Mouse (Mus musculus) CH12.LX (cell line): ENCODE measurements around the gene Grk6. TPM values are rescaled to one million over a fixed set of nuclear protein-coding genes. Genes with fewer than 3 reads are reported as not detected.

Experiments
- DNase-seq: peaks from one replicate; pipeline ENCODE4 v3.0.0-alpha.2; 2013; ENCODE audit errors: extremely low read depth
- H3K27ac ChIP-seq: 2 replicates; pipeline ENCODE4 v1.5.1; 2012; ENCODE audit warnings: low read depth, mild to moderate bottlenecking, control low read depth, moderate library complexity; ENCODE audit not compliant: insufficient read depth
- H3K27me3 ChIP-seq: replicated peaks from 2 replicates; pipeline ENCODE3; 2012; ENCODE audit warnings: inconsistent platforms
- H3K36me3 ChIP-seq, 2 experiments: replicated peaks in 1 of 2; 2 replicates each; pipeline versions ENCODE3 to v1.6.1; 2012; ENCODE audit warnings: inconsistent platforms in 1 of 2, low read length in 1 of 2, mild to moderate bottlenecking in 1 of 2, mixed read lengths in 1 of 2, moderate library complexity in 1 of 2; ENCODE audit not compliant: control insufficient read depth in 1 of 2, insufficient read depth in 1 of 2
- H3K4me1 ChIP-seq, 2 experiments: 2 replicates each; pipeline ENCODE4 v1.6.1; 2012; ENCODE audit warnings: inconsistent platforms in 1 of 2, moderate library complexity in 1 of 2; ENCODE audit not compliant: insufficient read depth in 2 of 2, control insufficient read depth in 1 of 2
- H3K4me2 ChIP-seq: 2 replicates; pipeline ENCODE4 v1.6.1; 2012; ENCODE audit warnings: low read depth, mild to moderate bottlenecking, control low read depth; ENCODE audit not compliant: poor library complexity, insufficient read depth, severe bottlenecking
- H3K4me3 ChIP-seq, 3 experiments: fragments of 150-350 bp in 1 of 3; sonication (generic) in 1 of 3; replicated peaks in 1 of 3; 2 replicates each; pipeline versions ENCODE3 to v1.5.1; 2011 to 2012; ENCODE audit warnings: low read depth in 2 of 3, low read length in 2 of 3, mild to moderate bottlenecking in 2 of 3, moderate library complexity in 2 of 3, control low read depth in 1 of 3, improper control_type of control experiment in 1 of 3, inconsistent platforms in 1 of 3, mixed read lengths in 1 of 3; ENCODE audit not compliant: poor library complexity in 1 of 3
- H3K79me2 ChIP-seq: replicated peaks from 2 replicates; pipeline ENCODE4 v1.6.1; 2012; ENCODE audit warnings: mild to moderate bottlenecking, moderate library complexity; ENCODE audit not compliant: control insufficient read depth, poor library complexity, insufficient read depth, severe bottlenecking; ENCODE audit errors: extremely low read depth
- H3K9ac ChIP-seq: 2 replicates; pipeline ENCODE4 v1.6.1; 2012; ENCODE audit warnings: low read depth, mild to moderate bottlenecking, control low read depth, moderate library complexity; ENCODE audit not compliant: insufficient read depth
- H3K9me3 ChIP-seq: replicated peaks from 2 replicates; pipeline ENCODE3; 2012; ENCODE audit warnings: low read length, inconsistent platforms, mixed read lengths
- CHD2 ChIP-seq: IDR thresholded peaks from 2 replicates; pipeline ENCODE4 v1.6.1; 2011; ENCODE audit warnings: low read length, improper control_type of control experiment
- CTCF ChIP-seq, 2 experiments: IDR thresholded peaks in 1 of 2; conservative IDR thresholded peaks in 1 of 2; 2 replicates each; pipeline ENCODE4 v1.5.1; 2011 to 2012; ENCODE audit warnings: low read depth in 2 of 2, low read length in 2 of 2, improper control_type of control experiment in 1 of 2, inconsistent platforms in 1 of 2, mild to moderate bottlenecking in 1 of 2, moderate library complexity in 1 of 2
- ETS1 ChIP-seq: conservative IDR thresholded peaks from 2 replicates; pipeline ENCODE4 v1.6.1; 2012; ENCODE audit warnings: low read depth, mild to moderate bottlenecking, inconsistent platforms, low read length, improper control_type of control experiment, moderate library complexity
- GABPA ChIP-seq: IDR thresholded peaks from 2 replicates; pipeline ENCODE4 v1.6.1; 2012; ENCODE audit warnings: low read depth, low read length, improper control_type of control experiment, inconsistent platforms; ENCODE audit not compliant: insufficient replicate concordance
- HCFC1 ChIP-seq: IDR thresholded peaks from 2 replicates; pipeline ENCODE4 v1.6.1; 2012; ENCODE audit warnings: low read depth, mild to moderate bottlenecking, inconsistent platforms, low read length, improper control_type of control experiment
- IRF4 ChIP-seq: IDR thresholded peaks from 2 replicates; pipeline ENCODE4 v1.6.1; 2014; ENCODE audit warnings: low read depth, mild to moderate bottlenecking, inconsistent platforms, low read length, improper control_type of control experiment
- JUND ChIP-seq: conservative IDR thresholded peaks from 2 replicates; pipeline ENCODE4 v1.6.1; 2011; ENCODE audit warnings: low read depth, low read length, improper control_type of control experiment
- MEF2A ChIP-seq: IDR thresholded peaks from 2 replicates; pipeline ENCODE4 v1.6.1; 2014; ENCODE audit warnings: low read depth, mild to moderate bottlenecking, inconsistent platforms, low read length, improper control_type of control experiment, borderline replicate concordance
- MXI1 ChIP-seq: IDR thresholded peaks from 2 replicates; pipeline ENCODE4 v1.6.1; 2011; ENCODE audit warnings: mild to moderate bottlenecking, low read depth, low read length, improper control_type of control experiment
- NELFE ChIP-seq: IDR thresholded peaks from 2 replicates; pipeline ENCODE4 v1.6.1; 2011; ENCODE audit warnings: low read depth, low read length, improper control_type of control experiment
- POLR2A ChIP-seq: IDR thresholded peaks from 2 replicates; pipeline ENCODE4 v1.6.1; 2011; ENCODE audit warnings: low read depth, mild to moderate bottlenecking, improper control_type of control experiment, low read length
- RAD21 ChIP-seq: IDR thresholded peaks from 2 replicates; pipeline ENCODE4 v1.6.1; 2011; ENCODE audit warnings: low read depth, mild to moderate bottlenecking, low read length, improper control_type of control experiment, moderate library complexity
- USF1 ChIP-seq: IDR thresholded peaks from 2 replicates; pipeline ENCODE4 v1.6.1; 2014; ENCODE audit warnings: low read depth, mild to moderate bottlenecking, inconsistent platforms, low read length, improper control_type of control experiment
- USF2 ChIP-seq: conservative IDR thresholded peaks from 2 replicates; pipeline ENCODE4 v1.6.1; 2011; ENCODE audit warnings: low read depth, low read length, improper control_type of control experiment
- ZC3H11A ChIP-seq: IDR thresholded peaks from 2 replicates; pipeline ENCODE4 v1.6.1; 2012; ENCODE audit warnings: low read depth, mild to moderate bottlenecking, inconsistent platforms, low read length, improper control_type of control experiment
- ZKSCAN1 ChIP-seq: IDR thresholded peaks from 2 replicates; pipeline ENCODE4 v1.6.1; 2012; ENCODE audit warnings: low read depth, inconsistent platforms, low read length, improper control_type of control experiment, borderline replicate concordance
- ZMIZ1 ChIP-seq: IDR thresholded peaks from 2 replicates; pipeline ENCODE4 v1.6.1; 2012; ENCODE audit warnings: low read depth, mild to moderate bottlenecking, inconsistent platforms, low read length, improper control_type of control experiment
- ZNF384 ChIP-seq: IDR thresholded peaks from 2 replicates; pipeline ENCODE4 v1.6.1; 2012; ENCODE audit warnings: low read depth, low read length, improper control_type of control experiment, inconsistent platforms
- dilution Hi-C: fragments of 300-500 bp; cut with MboI; formaldehyde crosslinking; loops from 2 replicates; pipeline ENCODE4 v1.14.3; 2020; ENCODE audit warnings: low sequenced_read_pairs; ENCODE audit not compliant: extremely low pct_unique_long_range_greater_than_20kb, extremely low pct_ligation_motif_present
- in situ Hi-C: fragments of 300-500 bp; cut with MboI; formaldehyde crosslinking; loops from 3 replicates; pipeline ENCODE4 v1.14.3; 2019; ENCODE audit warnings: low sequenced_read_pairs, low pct_ligation_motif_present, low pct_unique_long_range_greater_than_20kb, mixed read lengths
- polyA plus RNA-seq: library from polyadenylated mRNA; unstranded; fragments of >175 nt; gene quantifications from 2 replicates; pipeline ENCODE4 v1.2.1, GENCODE M21; 2012; ENCODE audit warnings: low read depth; ENCODE audit not compliant: insufficient read length
- total RNA-seq, 2 experiments: library from RNA; depleted of rRNA; stranded (reverse); fragments of 300-350 nt in 1 of 2; fragments of >200 nt in 1 of 2; gene quantifications; 2 replicates each; pipeline ENCODE4 v1.2.3; 2012 to 2014

Grk6 gene
- total and polyA plus RNA-seq, 3 experiments, result 59.0 to 71.0 (median 60.1) TPM

GRCm38 (mm10) chr13:55496661-55497060 lies 51.8 kb downstream of the Grk6 start:
- no peak overlapping the region for H3K4me2 ChIP-seq
- TF ChIP-seq ETS1 (no peak), RAD21 (no peak), USF2 (no peak), ZMIZ1 (no peak), HCFC1 (no peak), POLR2A (no peak), NELFE (no peak), CTCF (conservative IDR thresholded peaks at IDR 0.05 in 1 of 2, IDR thresholded peaks at IDR 0.05 in 1 of 2; ENCODE audit: low read depth in 2 of 2, low read length in 2 of 2) (no peak)

GRCm38 (mm10) chr13:55498906-55499305 lies 54.0 kb downstream of the Grk6 start:
- H3K9ac ChIP-seq, result no peak overlapping the region
- H3K4me1 ChIP-seq, result no peaks in the 10 kb centered on the region
- H3K4me2 ChIP-seq, result no peak overlapping the region
- dilution Hi-C loops (no loop called here), in situ Hi-C loops (no loop called here)
- no peaks in the 10 kb centered on the region for H3K79me2 ChIP-seq
- peaks cover 6% of the 10 kb centered on the region for H3K27me3 ChIP-seq
- DNase-seq, result no peak
- no peak overlapping the region for H3K4me3 ChIP-seq
- TF ChIP-seq USF1 (no peak), MEF2A (no peak), GABPA (no peak), ZNF384 (no peak), ZC3H11A (no peak), JUND (no peak), ZKSCAN1 (no peak), NELFE (no peak), MXI1 (no peak), IRF4 (no peak), CHD2 (no peak)
- H3K9me3 ChIP-seq, result no peaks in the 10 kb centered on the region
- H3K36me3 ChIP-seq, result peaks cover 8 to 68% of the 10 kb centered on the region in 2 experiments
- H3K27ac ChIP-seq, result no peak overlapping the region

More at GRCm38 (mm10) chr13:55496661-55497060, 51.8 kb downstream of the Grk6 start:
- H3K27me3 ChIP-seq, result peaks cover 24% of the 10 kb centered on the region
- no peaks in the 10 kb centered on the region for H3K79me2 ChIP-seq
- no peaks in the 10 kb centered on the region for H3K4me1 ChIP-seq
- peaks cover 4 to 48% of the 10 kb centered on the region in 2 experiments for H3K36me3 ChIP-seq
- in situ Hi-C loops (no loop called here), dilution Hi-C loops (no loop called here)
- no peaks in the 10 kb centered on the region for H3K9me3 ChIP-seq
- H3K9ac ChIP-seq, result no peak overlapping the region
- no peak for DNase-seq
- H3K27ac ChIP-seq, result no peak overlapping the region
- H3K4me3 ChIP-seq, result no peak overlapping the region
